Mouse (Mus musculus): ENCODE data around the gene Mcrip1.
"Not testable (repeated sequence)": the region's sequence is repeated elsewhere in the genome, so short reads cannot be mapped to it uniquely, and the experiment has no call there.

The Mcrip1 gene

GRCm38 (mm10) chr11:120549168-120549945 is at the start of gene Mcrip1:
Gene Mcrip1, minus strand, starts transcription at chr11:120549727.
- in situ Hi-C loops (cut with MboI, MseI): no loop called here

- in situ Hi-C loops (cut with MboI, MseI): no loop called here
These were observed 49.5 kb upstream of the Mcrip1 start for GRCm38 (mm10) chr11:120598990-120599549.

- in situ Hi-C loops (cut with MboI, MseI): no loop called here
These were observed 48.9 kb upstream of the Mcrip1 start, which contains the start of the genes Alyref and Anapc11 for GRCm38 (mm10) chr11:120598283-120598989. Gene Alyref, minus strand, starts transcription at chr11:120598365. Gene Anapc11, plus strand, starts transcription at chr11:120598421.

GRCm38 (mm10) chr11:120597240-120598235 is 48.0 kb upstream of the Mcrip1 start:
- in situ Hi-C loops (cut with MboI, MseI): no loop called here

GRCm38 (mm10) chr11:120588531-120588930 is 39.0 kb upstream of the Mcrip1 start:
- in situ Hi-C loops (cut with MboI, MseI): no loop called here

GRCm38 (mm10) chr11:120583937-120584336 is 34.4 kb upstream of the Mcrip1 start:
- in situ Hi-C loops (cut with MboI, MseI): no loop called here

GRCm38 (mm10) chr11:120582982-120583293 is 33.4 kb upstream of the Mcrip1 start:
- in situ Hi-C loops (cut with MboI, MseI): not testable (repeated sequence)

GRCm38 (mm10) chr11:120582268-120582981 is 32.9 kb upstream of the Mcrip1 start:
- in situ Hi-C loops (cut with MboI, MseI): no loop called here

- in situ Hi-C loops (cut with MboI, MseI): no loop called here
These were observed 32.2 kb upstream of the Mcrip1 start, which contains the start of gene Arhgdia for GRCm38 (mm10) chr11:120581490-120582267. Gene Arhgdia, minus strand, starts transcription at chr11:120581624.

GRCm38 (mm10) chr11:120580871-120581331 is 31.4 kb upstream of the Mcrip1 start:
- in situ Hi-C loops (cut with MboI, MseI): no loop called here

- in situ Hi-C loops (cut with MboI, MseI): no loop called here
These were observed 30.7 kb upstream of the Mcrip1 start for GRCm38 (mm10) chr11:120580190-120580589.

- in situ Hi-C loops (cut with MboI, MseI): no loop called here
These were observed 30.0 kb upstream of the Mcrip1 start for GRCm38 (mm10) chr11:120579316-120580107.

- in situ Hi-C loops (cut with MboI, MseI): no loop called here
These were observed 29.2 kb upstream of the Mcrip1 start for GRCm38 (mm10) chr11:120578694-120579243.

GRCm38 (mm10) chr11:120578024-120578693 is 28.6 kb upstream of the Mcrip1 start:
- in situ Hi-C loops (cut with MboI, MseI): no loop called here

- in situ Hi-C loops (cut with MboI, MseI): no loop called here
These were observed 27.9 kb upstream of the Mcrip1 start for GRCm38 (mm10) chr11:120577211-120578023.

- in situ Hi-C loops (cut with MboI, MseI): no loop called here
These were observed 26.9 kb upstream of the Mcrip1 start for GRCm38 (mm10) chr11:120576365-120576981.

- in situ Hi-C loops (cut with MboI, MseI): no loop called here
These were observed 26.4 kb upstream of the Mcrip1 start for GRCm38 (mm10) chr11:120575940-120576339.
